ENCODE assay signal across 17 mouse cellular contexts in the genomic region with DNA sequence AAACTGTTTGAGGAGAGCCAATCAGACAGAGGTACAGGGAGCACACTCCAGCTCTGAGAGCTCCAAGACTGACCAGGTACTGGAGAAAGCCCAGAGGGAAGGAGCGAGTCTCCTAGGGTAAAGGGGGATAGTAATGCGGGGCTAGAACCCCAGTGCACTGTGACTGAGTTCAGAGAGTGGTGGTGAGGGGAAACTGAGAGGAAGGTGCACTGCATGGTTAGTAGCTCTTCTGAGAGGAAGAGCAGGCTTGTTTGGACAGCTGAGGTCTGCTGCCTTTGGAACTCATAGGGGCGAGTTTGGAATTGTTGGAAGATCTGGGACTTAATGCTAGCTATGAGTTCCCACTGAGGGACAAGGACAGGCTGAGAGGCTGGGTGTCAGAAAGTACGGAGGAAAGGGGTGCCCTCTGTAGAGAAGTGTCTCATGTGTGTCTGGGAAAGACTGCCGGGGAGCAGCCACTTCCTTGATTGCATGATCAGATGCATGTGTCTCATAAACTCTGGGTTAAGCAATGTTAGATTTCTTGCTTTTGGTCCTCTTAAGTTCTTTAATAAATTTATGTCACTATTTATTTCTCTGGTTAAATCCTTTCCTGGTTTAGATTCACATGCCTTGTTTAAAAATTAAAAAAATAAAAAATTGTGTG. TPM values are rescaled to one million over a fixed set of nuclear protein-coding genes. Genes with fewer than 3 reads are reported as not detected.
DNase-seq lines count a peak whose midpoint lies in the region; ATAC-seq and TF ChIP-seq lines count a peak whose summit lies in the region.
"Had no signal": no experiment of that assay in that cellular context is flagged by ENCODE, and none has a peak within 500 bp of the region (broad histone marks: within the 10 kb centered on the region; RNA-seq: fewer than 3 reads in every experiment).

No protein-coding gene starts in this region.

- H3K4me1 ChIP-seq in G1E (ENCODE audit: insufficient read depth, low read depth, low read length): peaks cover 53% of the 10 kb centered on the region
- H3K4me1 ChIP-seq in liver, embryonic 16.5 days (ENCODE audit: control insufficient read depth, low read depth, low read length): peaks cover 11% of the 10 kb centered on the region
- H3K4me1 ChIP-seq: midbrain, embryonic 15.5 days had no signal

- 0 out of 2 replicates have a peak overlapping the region, but pooled peaks have one; percentile 6 for H3K4me2 ChIP-seq in liver, embryonic 16.5 days (ENCODE audit: low read depth, low read length)
- H3K4me2 ChIP-seq: heart, embryonic 11.5 days; midbrain, embryonic 15.5 days had no signal

- ATAC-seq in G1E (ENCODE audit: extremely low read depth, insufficient number of reproducible peaks, low FRiP score, poor library complexity, severe bottlenecking): peak; percentile 37; the same call in 1 of the 2 replicates
- peak; percentile 17; the same call in 1 of the 2 replicates for ATAC-seq in erythroblast, adult 5-6 weeks (replicated peaks; ENCODE audit: low FRiP score, poor library complexity, severe bottlenecking)
- ATAC-seq in liver, embryonic 16.5 days (ENCODE audit: low read depth): peak; percentile 12; the same call in 1 of the 2 replicates
- ATAC-seq: forebrain, postnatal 0 days; hindbrain, embryonic 16.5 days; midbrain, embryonic 15.5 days had no signal

- intact Hi-C loops in gastrocnemius, postnatal 14 days (cut with DNase I; ENCODE audit: low total_unique reads): no loop called here

- peak overlapping the region; percentile 24; the same call in 1 of the 2 replicates for H3K9ac ChIP-seq in liver, embryonic 16.5 days (ENCODE audit: low read depth, low read length)
- H3K9ac ChIP-seq: forebrain, postnatal 0 days; midbrain, embryonic 15.5 days had no signal

- no peaks in the 10 kb centered on the region for H3K27me3 ChIP-seq in G1E (ENCODE audit: insufficient read depth, low read length)
- H3K27me3 ChIP-seq in liver, embryonic 16.5 days (ENCODE audit: control insufficient read depth, insufficient read depth, low read depth, low read length): no peaks in the 10 kb centered on the region
- H3K27me3 ChIP-seq: midbrain, embryonic 15.5 days had no signal

- TF ChIP-seq CTCF in G1E (IDR thresholded peaks at IDR 0.05; ENCODE audit: low read depth, low read length): no peak

- no peaks in the 10 kb centered on the region for H3K9me3 ChIP-seq in G1E (replicated peaks)
- no peaks in the 10 kb centered on the region for H3K9me3 ChIP-seq in liver, embryonic 16.5 days (replicated peaks; ENCODE audit: control insufficient read depth, low read length)
- H3K9me3 ChIP-seq: midbrain, embryonic 15.5 days had no signal

- peak; percentile 5 for DNase-seq in G1E (ENCODE audit: low spot score)
- DNase-seq in thymus, postnatal 25 days: peak; percentile 53
- DNase-seq in MN1 (ENCODE audit: low spot score): no peak
- DNase-seq in kidney, adult 18-20 months: no peak
- DNase-seq in gastrocnemius, postnatal 14 days: no peak
- DNase-seq: adrenal gland, adult 2 months; cerebellum, adult 2 months; forebrain, postnatal 0 days; gastrocnemius, postnatal 10 days; lung, postnatal 4 days; right cerebral cortex, postnatal 14 days had no signal

- 62% methylated on average over 5 of the region's 5 CpGs for WGBS in liver, embryonic 16.5 days (ENCODE audit: insufficient replicate concordance)

- no peak overlapping the region for H3K27ac ChIP-seq in liver, embryonic 16.5 days (ENCODE audit: low read length)
- H3K27ac ChIP-seq: kidney, postnatal 0 days; midbrain, embryonic 15.5 days had no signal

- H3K4me3 ChIP-seq in G1E (ENCODE audit: low read depth, low read length): peak overlapping the region; percentile 2; the same call in 1 of the 2 replicates
- no peak overlapping the region for H3K4me3 ChIP-seq in liver, embryonic 16.5 days (ENCODE audit: low read depth, low read length)
- H3K4me3 ChIP-seq: midbrain, embryonic 15.5 days had no signal

- peaks cover 14% of the 10 kb centered on the region for H3K36me3 ChIP-seq in G1E (replicated peaks)
- H3K36me3 ChIP-seq in liver, embryonic 16.5 days (ENCODE audit: control insufficient read depth, insufficient read depth): no peaks in the 10 kb centered on the region
- H3K36me3 ChIP-seq: midbrain, embryonic 15.5 days had no signal

RNA-seq across cellular contexts. Expression of a gene that starts 24.4 kb away (rescaled TPM):
- 31.6 and 31.7 TPM in 2 replicates for total RNA-seq in G1E (2014; fragmentation: Nextera tagmentation)
- 21.4 and 21.6 TPM in 2 replicates for total RNA-seq in G1E (2017)
- 4.3 and 5.2 TPM in 2 replicates for polyA plus RNA-seq in G1E (2012)
- 12.3 and 18.8 TPM in 2 replicates for total RNA-seq in erythroblast, adult 5-6 weeks (2015; ENCODE audit: low replicate concordance)
- 3.1 and 4.9 TPM in 2 replicates for total RNA-seq in erythroblast, adult 5-6 weeks (2017; ENCODE audit: low replicate concordance)
- 7.4 and 8.7 TPM in 2 replicates for polyA plus RNA-seq in liver, embryonic 16.5 days (2015; fragmentation: Nextera tagmentation; extraction: Ambion mirVana)
- 10 to 100 TPM; 12.0 to 14.6 TPM for total RNA-seq in gastrocnemius, postnatal 14 days (2021)

Comparison
In these comparisons a context has a peak if more than half of its experiments do, and no peak if none do; other contexts are left out.
1. DNase-seq: peak in G1E (single experiment) and thymus, postnatal 25 days (single experiment); none in MN1 (single experiment), kidney, adult 18-20 months (single experiment) and gastrocnemius, postnatal 14 days (single experiment).
2. Peak in every context shown above with its lines, with median percentiles within 50 percentile points of each other: ATAC-seq.